Mouse (Mus musculus): Measurements from ENCODE around the gene Adora1.

DNA sequence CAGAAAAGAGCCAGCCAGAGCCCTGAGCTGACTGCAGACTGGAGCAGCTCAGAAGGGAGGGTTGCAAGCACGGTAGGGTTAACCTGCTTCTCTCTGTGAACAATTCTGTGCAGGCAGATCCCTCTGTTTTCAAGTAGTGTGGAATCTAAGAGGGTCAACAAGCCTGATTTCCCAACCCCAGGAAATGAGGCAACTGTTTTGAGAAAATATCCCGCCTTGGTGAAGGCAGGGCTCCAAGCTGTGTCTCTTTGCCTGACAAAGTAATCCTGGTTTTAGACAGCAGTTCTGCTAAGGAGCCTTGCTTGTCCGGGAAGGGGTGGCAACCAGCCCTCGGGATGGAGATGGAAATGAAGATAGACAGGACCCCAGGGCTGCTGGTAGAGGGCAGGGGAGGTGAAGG, 70.8 kb downstream of the Adora1 start:
- TF ChIP-seq CTCF (IDR thresholded peaks at IDR 0.05; ENCODE audit: low read depth) (no peak), EP300 (IDR thresholded peaks at IDR 0.05; ENCODE audit: low read depth) (no peak)

Data from liver, embryonic 14.5 days (tissue).